Mouse (Mus musculus) cerebellum, adult 11-12 months (tissue): ENCODE data around the gene Adap2.
"Not testable (repeated sequence)": the region's sequence is repeated elsewhere in the genome, so short reads cannot be mapped to it uniquely, and the experiment has no call there.

Source experiments
- DNase-seq: peaks from one replicate; pipeline ENCODE4 v3.0.0; 2022

The Adap2 gene

GRCm38 (mm10) chr11:80161041-80161440 lies 7.1 kb downstream of the Adap2 start:
- no peak for DNase-seq

- no peak for DNase-seq
Measured at GRCm38 (mm10) chr11:80163362-80164116, 9.6 kb downstream of the Adap2 start.

GRCm38 (mm10) chr11:80164224-80164623 lies 10.3 kb downstream of the Adap2 start:
- no peak for DNase-seq

GRCm38 (mm10) chr11:80168121-80168520 lies 14.2 kb downstream of the Adap2 start:
- no peak for DNase-seq

- no peak for DNase-seq
Measured at GRCm38 (mm10) chr11:80168611-80169249, 14.8 kb downstream of the Adap2 start.

GRCm38 (mm10) chr11:80169629-80170028 lies 15.7 kb downstream of the Adap2 start:
- DNase-seq, result no peak

GRCm38 (mm10) chr11:80170351-80170750 lies 16.4 kb downstream of the Adap2 start:
- no peak for DNase-seq

GRCm38 (mm10) chr11:80171884-80172283 lies 18.0 kb downstream of the Adap2 start:
- no peak for DNase-seq

GRCm38 (mm10) chr11:80173963-80174670 lies 20.2 kb downstream of the Adap2 start:
- DNase-seq, result no peak

GRCm38 (mm10) chr11:80176911-80177895 lies 23.3 kb downstream of the Adap2 start:
- DNase-seq, result no peak

GRCm38 (mm10) chr11:80178316-80178715 lies 24.4 kb downstream of the Adap2 start:
- no peak for DNase-seq

- no peak for DNase-seq
Measured at GRCm38 (mm10) chr11:80181021-80181749, 27.3 kb downstream of the Adap2 start.

- not testable (repeated sequence) for DNase-seq
Measured at GRCm38 (mm10) chr11:80183054-80183704, 29.3 kb downstream of the Adap2 start.

- DNase-seq, result peak; percentile 89
Measured at GRCm38 (mm10) chr11:80183705-80184255, 29.9 kb downstream of the Adap2 start, which contains the start of gene Rnf135. Gene Rnf135, plus strand, starts transcription at chr11:80183851.

GRCm38 (mm10) chr11:80184531-80185071 lies 30.7 kb downstream of the Adap2 start:
- DNase-seq, result no peak

- DNase-seq, result not testable (repeated sequence)
Measured at GRCm38 (mm10) chr11:80185441-80185976, 31.6 kb downstream of the Adap2 start.

GRCm38 (mm10) chr11:80190280-80190679 lies 36.4 kb downstream of the Adap2 start:
- no peak for DNase-seq

- DNase-seq, result no peak
Measured at GRCm38 (mm10) chr11:80193827-80194226, 39.9 kb downstream of the Adap2 start.

GRCm38 (mm10) chr11:80196351-80196750 lies 42.4 kb downstream of the Adap2 start:
- no peak for DNase-seq

- no peak for DNase-seq
Measured at GRCm38 (mm10) chr11:80199316-80199715, 45.4 kb downstream of the Adap2 start.
